Mouse (Mus musculus) myocyte (in vitro differentiated cells): ENCODE measurements around the gene Rlf.

Experiments
- MYOG ChIP-seq, 3 experiments: IDR thresholded peaks; one replicate each; pipeline ENCODE4 v1.6.1; 2011; ENCODE audit warnings: control low read depth in 2 of 3, low read depth in 2 of 3, mild to moderate bottlenecking in 2 of 3; ENCODE audit not compliant: insufficient read length in 2 of 3, control insufficient read depth in 1 of 3, insufficient read depth in 1 of 3
- POLR2A ChIP-seq: IDR thresholded peaks from one replicate; pipeline ENCODE4 v1.6.1; 2011; ENCODE audit warnings: low read depth, mild to moderate bottlenecking, control low read depth, moderate library complexity; ENCODE audit not compliant: insufficient read length
- REST ChIP-seq: IDR thresholded peaks from one replicate; pipeline ENCODE4 v1.6.1; 2011; ENCODE audit warnings: mild to moderate bottlenecking, control low read depth, moderate library complexity; ENCODE audit not compliant: insufficient read depth, insufficient read length

DNA sequence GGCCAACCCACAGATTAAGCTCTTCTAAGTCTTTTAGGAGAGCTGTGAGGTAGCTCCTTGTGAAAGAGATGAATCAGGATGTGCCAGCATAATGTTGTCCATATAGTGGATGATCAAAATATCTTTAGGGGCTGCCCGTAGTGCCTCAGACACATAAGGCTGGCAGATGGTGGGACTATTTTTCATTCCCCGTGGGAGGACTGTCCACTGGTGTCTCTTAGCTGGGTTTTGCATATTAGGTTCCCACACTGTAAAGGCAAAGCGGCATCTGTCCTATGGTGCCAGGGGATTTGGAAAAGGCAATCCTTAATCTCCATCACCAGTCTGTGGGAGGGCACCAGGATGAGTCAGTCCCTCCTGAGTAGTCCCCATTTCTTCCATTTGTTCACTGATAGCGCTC lies 111.6 kb downstream of the Rlf start:
- TF ChIP-seq MYOG (IDR thresholded peaks at IDR 0.05; ENCODE audit: control insufficient read depth in 1 of 3, insufficient read depth in 1 of 3, insufficient read length in 2 of 3, low read depth in 2 of 3) = no peak
- TF ChIP-seq POLR2A = no peak
- no peak for TF ChIP-seq REST
